Mouse (Mus musculus): Measurements from ENCODE around the gene Atp5b.
"Not testable (repeated sequence)": the region's sequence is repeated elsewhere in the genome, so short reads cannot be mapped to it uniquely, and the experiment has no call there.

The Atp5b gene

DNA sequence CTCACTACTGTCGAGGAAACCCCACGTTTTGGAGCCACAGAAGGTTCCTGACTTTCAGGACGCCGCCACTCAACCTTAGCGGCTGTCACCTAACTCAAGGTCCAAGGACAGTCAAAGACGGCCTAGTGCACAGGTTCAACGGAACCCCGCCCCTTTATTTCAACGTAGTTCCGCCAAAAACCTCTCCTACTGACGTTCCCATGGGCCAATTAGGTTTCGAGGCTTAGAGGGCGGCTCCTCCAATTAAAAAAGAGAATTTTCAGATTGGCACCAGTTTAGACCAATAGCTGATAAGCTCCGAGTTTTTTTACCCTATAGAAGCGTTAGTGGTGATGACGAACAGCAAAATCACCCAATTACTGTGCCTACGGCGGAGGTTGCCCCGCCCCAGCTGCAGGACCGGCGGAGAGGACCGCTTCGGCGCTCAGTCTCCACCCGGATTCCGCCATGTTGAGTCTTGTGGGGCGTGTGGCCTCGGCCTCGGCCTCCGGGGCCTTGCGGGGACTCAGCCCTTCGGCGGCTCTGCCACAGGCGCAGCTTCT lies at the start of gene Atp5b:
Gene Atp5b (plus strand): TSS at position 394 of the 542 bp plus-strand sequence.
- DNase-seq: peak; percentile 98

DNA sequence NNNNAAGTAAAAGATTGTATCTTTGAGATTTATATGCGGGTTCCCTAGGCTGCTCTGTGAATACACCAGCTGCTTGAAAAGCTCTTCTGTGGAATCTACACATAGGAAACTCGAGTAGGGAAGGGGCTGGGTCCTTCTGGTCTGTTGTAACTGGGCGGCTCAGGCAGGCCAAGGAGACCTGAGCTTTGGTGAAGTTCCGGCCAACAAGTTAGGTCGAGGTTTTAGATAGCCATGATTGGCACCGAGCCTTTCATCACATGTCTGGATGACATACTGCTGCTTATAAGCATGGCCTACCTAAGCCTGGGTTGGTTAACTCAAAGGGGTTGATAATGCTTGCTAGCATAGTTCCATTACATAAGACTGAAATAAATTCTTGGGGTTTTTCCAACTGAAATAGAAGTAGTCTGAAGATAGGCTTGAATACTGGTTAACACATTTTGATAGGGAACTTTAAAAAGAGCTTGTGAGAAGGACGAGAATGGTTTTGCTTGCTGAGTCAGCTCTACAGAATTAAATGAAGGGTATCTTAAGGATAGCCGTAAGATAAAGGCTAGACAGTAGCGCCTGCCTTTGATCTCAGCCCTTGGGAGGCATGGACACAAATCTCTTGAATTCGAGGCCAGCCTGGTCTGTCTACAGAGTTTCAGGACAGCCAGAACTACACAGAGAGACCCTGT lies 46.2 kb upstream of the Atp5b start:
- no peak for DNase-seq

DNA sequence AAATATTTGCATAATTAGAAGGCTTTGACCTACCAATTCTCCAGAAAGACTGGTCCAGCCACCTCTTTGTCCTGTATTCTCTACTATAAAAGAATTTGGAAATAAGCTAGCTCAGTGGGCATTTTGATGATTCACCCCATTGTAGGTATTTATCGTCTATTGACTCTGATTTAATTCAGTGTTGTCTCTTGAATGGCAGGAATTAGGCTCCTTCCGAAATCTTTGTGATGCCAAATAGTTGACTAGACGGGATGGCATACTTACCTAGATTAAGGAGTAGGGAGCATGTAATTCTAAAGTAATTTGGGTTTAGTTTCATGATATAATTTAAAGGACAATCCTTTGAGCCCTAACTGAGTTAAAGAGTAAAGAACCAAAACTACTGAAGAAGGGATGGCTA lies 45.2 kb upstream of the Atp5b start:
- no peak for DNase-seq

DNA sequence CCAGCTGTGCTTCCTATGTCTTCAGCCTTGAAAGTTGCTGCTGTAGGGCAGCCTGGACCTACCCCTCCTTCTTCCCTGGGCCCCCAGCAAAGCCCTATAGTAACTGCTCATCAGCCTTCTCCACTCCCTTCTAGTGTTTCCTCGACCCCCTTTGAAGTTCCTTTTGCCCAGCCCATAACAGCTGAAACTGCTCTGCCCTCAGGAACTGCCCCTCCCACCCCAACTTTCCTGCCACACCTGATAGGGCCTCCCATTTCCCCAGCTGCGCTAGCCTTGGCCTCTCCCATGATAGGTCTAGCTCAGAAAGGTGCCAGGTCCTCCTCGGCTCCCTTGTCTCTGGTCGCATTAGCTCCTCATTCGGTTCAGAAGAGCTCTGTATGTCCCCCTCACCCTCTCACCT lies 43.9 kb upstream of the Atp5b start:
- DNase-seq: peak; percentile 47

DNA sequence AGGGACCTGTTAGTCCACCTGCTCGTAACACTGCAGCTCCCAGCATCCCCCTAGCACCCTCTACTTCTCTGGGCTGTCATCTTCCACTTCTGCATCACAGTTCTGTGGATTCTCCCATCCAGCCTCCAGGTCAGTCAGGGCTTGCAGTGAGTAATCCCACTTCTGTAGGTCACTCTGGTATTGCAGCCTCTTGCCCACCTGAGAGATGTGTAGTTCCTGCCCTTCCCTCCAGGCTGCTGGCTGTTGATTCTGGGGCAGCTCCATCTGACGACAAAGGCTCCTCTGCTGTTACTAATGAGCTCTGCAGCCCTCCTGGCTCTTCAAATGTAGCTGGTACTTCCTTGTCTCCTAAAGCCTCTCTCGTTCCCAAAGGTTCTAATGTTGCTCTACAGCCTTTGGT lies 43.2 kb upstream of the Atp5b start:
- no peak for DNase-seq

DNA sequence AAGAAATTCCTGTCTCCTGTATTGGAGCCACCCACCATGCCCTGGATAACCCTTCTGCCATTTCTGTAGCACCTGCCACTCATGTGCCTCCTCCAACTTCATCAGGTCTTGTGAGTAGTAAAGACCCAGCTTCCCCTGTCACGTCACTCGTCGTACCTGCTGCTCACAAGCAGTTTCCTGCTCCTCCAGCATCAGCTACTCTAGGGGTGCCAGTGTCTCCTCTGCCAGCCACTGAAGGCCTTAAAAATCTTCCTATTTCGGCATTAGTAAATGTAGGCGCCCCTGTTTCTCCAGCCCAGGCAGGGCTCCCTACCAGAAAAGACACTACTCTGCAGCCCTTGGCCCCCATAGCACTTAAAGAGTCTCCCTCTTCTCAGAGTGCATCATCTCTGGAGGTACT lies 42.8 kb upstream of the Atp5b start:
- DNase-seq: no peak

DNA sequence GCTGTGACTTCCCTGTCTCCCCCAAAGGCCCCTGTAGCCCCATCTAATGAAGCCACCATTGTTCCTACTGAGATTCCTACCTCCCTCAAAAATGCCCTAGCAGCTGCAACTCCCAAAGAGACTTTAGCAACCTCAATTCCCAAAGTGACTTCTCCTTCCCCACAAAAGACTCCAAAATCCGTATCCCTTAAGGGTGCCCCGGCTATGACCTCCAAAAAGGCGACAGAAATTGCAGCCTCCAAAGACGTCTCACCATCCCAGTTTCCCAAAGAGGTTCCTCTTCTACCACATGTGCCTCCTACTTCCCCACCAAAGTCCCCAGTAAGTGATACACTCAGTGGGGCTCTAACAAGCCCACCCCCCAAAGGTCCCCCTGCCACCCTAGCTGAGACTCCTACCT lies 41.4 kb upstream of the Atp5b start:
- no peak for DNase-seq

DNA sequence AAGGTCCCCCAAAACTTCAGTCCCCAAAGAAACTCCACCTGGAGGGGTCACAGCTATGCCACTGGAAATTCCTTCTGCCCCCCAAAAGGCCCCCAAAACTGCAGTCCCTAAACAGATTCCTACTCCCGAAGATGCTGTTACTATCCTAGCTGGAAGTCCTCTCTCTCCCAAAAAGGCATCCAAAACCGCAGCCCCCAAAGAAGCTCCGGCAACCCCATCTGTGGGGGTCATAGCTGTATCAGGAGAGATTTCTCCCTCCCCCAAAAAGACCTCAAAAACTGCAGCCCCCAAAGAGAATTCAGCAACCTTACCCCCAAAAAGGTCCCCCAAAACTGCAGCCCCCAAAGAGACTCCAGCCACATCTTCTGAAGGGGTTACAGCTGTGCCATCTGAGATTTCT lies 40.6 kb upstream of the Atp5b start:
- no peak for DNase-seq

DNA sequence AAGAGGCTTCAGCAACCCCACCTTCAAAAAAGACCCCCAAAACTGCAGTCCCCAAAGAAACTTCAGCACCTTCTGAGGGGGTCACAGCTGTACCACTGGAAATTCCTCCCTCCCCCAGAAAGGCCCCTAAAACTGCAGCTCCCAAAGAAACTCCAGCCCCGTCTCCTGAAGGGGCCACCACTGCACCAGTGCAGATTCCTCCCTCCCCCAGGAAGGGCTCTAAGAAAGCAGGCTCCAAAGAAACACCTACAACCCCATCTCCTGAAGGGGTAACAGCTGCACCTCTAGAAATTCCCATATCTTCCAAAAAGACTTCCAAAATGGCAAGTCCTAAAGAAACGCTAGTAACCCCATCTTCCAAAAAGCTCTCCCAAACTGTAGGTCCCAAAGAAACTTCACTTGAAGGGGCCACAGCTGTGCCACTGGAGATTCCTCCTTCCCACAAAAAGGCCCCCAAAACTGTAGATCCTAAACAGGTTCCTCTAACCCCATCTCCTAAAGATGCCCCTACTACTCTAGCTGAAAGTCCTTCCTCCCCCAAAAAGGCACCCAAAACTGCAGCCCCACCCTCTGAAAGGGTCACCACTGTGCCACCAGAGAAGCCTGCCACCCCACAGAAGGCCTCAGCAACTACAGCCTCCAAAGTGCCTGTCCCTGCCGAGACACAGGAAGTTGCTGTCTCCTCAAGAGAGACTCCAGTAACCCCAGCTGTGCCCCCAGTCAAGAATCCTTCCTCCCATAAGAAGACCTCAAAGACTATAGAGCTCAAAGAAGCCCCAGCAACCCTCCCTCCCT lies 39.8 kb upstream of the Atp5b start:
- DNase-seq: peak; percentile 33

DNA sequence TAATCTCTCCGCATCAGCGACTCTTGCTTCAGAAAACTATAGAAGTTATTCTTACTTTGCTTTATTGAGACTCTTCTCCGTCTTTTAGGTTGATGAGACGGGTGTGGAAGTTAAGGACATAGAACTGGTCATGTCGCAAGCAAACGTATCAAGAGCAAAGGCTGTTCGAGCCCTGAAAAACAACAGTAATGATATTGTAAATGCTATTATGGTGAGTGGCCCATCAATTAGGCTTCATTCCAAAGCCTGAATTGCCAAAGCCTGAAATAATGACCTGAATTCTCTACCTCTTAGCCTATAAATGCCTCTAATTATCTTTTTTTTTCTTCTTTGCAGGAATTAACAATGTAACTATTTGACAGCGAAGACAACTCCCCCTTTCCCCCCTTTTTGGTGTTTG lies 34.9 kb upstream of the Atp5b start:
- no peak for DNase-seq

DNA sequence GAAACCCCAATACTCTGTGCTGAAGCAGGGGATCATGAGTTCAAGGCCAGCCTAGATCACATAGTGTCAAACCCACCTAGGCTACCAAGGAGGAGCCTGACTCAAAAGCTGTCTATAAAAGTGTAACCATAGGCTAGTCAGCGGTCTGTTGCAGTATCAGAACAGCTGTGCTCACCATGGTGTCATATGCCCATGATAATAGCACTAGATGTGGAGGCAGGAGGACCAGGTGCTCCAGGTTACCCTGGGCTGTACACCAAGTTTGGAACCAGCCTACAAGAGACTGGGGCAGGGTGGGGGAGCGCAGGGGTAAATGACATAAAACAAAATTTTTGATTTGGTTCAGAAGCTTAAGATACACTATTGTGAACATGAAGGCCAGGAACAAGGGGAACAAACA lies 33.3 kb upstream of the Atp5b start:
- no peak for DNase-seq

DNA sequence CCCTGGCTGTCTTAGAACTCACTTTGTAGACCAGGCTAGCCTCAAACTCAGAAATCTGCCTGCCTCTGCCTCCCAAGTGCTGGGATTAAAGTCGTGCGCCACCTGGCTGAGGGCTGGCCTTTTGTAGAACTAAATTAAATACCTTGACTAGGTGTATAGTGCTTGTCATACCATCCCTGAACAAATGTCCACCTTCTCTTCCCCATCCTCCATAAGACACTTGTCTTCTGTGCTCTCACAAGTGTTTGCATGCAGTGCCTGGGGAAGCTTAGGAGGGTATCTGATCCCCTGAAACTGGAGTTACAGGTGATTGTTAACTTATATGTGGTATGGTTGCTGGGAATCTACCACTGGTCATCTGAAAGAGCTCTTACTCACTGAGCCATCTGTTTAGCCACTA lies 32.7 kb upstream of the Atp5b start:
- no peak for DNase-seq

DNA sequence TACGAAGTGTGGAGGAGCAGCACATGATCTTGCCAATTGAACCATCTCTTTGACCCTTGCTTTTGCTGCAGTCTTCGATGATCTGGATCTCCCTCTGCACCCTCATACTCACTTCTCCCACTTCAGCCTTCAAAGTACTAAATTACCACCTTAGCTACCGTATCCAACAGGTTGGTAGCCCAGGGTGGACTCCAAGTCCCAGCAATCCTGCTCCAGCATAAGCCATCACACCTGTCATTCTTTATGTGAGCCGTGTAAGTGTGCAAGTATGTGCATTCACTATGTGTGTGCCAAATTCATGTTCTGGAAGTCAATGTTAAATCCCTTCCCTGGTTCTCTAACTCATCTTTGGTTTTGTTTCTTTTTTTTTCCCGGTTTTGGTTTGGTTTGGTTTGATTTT lies 31.5 kb upstream of the Atp5b start:
- DNase-seq: no peak

DNA sequence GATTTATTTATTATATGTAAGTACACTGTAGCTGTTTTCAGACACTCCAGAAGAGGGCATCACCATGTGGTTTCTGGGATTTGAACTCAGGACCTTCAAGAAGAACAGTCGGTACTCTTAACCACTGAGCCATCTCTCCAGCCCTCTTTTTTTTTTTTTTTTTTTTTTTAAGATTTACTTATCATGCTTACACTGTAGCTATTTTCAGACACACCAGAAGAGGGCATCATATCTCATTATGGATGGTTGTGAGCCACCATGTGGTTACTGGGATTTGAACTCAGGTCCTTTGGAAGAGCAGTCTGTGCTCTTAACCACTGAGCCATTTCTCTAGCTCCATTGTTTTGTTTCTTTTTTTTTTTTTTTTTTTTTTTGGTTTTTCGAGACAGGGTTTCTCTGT lies 30.9 kb upstream of the Atp5b start:
- not testable (repeated sequence) for DNase-seq

DNA sequence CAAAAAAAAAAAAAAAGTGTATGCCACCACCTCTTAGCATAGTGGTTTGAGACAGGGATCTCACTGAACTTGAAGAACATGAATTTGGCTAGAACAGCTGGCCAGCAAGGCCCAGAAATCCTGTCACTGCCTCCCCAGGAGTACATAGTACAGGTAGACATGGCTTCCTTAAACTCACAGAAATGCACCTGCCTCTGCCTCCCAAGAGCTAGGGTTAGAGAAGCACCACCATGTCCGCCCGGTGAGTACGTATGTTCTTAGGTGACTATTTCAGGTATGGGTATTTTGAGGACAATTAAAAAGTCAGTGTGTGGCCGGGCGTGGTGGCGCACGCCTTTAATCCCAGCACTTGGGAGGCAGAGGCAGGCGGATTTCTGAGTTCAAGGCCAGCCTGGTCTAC lies 30.1 kb upstream of the Atp5b start:
- no peak for DNase-seq

DNA sequence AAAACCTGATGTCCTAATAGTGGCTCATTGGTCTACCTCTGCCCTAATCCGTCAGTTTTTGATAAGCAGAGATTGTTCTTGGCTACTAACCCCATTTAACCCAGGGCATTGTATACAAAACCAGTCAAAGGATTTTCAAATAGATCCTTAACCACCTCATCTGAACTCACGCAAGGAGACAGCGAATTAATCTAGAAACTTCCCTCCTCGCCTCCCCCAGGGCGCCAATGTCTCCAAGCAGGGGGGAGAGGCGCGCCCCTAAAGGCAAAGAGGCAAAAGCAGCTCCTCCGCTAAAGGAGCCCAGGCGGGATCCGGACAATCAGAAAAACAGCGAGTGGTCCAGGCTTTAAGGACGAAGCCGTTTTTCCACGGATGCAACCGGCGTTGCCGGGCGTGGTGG lies 24.9 kb upstream of the Atp5b start:
- no peak for DNase-seq

DNA sequence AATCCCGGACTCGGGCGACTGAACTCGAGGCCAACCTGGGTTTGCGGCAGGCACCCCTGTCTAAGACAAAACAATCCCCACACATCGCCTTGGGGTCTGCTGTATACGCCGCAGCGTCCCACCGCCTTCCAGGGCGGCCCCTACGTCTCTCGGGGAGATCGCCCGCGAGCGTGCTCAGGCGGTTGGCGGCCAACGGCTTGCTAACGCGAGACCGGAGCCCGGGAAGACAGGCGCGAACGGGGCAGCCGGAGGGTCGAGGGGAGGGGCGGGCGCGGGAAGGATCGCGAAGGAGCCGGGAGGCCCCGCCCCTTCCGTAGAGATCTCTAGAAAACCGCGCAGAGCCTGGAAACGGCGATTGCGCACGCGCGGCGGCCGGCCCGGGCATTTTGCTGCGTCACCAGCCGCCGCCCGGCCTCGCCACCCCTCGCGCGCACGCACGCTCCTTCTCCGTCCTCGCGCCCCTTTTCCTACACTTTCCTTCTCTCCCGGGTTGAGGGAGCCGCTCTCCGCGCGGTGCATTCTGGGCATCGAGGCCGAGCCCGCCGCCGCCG lies 24.4 kb upstream of the Atp5b start, which contains the start of gene Ptges3:
Gene Ptges3 (plus strand): TSS at position 354 of the 551 bp plus-strand sequence.
- peak; percentile 96 for DNase-seq

DNA sequence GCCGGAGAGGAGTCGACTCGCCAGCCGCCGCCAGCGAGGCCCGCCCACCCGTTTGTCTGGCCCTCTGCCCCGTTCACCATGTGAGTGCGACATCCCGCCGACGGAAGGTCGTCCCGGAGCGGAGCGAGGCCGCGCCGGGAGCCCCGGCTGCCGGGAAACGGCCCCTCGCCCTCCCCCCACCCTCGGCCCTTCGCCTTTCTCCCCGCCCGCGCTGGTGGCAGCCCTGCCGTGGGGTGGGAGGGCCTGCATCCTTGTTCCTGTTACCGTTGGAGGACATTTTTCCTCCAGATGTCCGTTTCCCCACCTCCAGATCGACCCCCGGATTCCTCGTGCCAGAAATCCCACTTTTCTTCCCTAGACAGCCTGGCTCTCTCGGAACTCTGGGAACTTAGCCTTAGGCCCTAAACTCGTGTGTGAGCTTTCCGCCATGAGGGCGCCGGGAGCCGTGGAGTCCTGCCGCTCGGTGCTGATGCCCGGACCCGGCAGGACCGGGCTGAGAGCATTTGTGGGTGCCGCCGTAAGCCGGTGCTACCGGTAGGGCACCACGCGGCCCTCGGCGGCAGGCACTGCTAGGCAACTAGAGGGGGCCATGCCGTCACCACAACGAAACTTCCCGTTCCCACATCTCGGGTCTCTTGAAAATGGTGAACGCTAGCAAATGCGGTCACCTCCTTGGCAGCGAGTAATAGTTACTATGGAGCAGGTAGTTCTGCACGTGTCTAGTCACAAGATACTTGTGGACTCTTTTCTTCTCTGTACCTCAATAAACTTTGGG lies 23.7 kb upstream of the Atp5b start:
- peak; percentile 78 for DNase-seq

DNA sequence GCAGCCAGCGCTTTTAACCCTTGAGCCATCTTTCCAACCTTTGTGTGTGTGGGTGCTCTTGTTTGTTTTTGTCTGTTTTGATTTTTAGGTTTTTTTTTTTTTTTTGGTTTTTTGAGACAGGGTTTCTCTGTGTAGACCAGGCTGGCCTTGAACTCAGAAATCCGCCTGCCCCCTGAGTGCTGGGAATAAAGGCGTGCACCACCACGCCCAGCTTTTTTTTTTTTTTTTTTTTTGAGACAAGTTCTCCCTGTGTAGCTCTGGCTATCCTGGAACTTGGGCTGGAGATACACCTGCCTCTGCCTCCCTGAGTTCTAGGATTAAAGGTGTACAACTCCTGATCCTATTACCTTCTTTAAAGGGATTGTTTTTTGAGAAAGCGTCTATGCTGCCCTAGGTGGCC lies 22.0 kb upstream of the Atp5b start:
- DNase-seq: no peak

DNA sequence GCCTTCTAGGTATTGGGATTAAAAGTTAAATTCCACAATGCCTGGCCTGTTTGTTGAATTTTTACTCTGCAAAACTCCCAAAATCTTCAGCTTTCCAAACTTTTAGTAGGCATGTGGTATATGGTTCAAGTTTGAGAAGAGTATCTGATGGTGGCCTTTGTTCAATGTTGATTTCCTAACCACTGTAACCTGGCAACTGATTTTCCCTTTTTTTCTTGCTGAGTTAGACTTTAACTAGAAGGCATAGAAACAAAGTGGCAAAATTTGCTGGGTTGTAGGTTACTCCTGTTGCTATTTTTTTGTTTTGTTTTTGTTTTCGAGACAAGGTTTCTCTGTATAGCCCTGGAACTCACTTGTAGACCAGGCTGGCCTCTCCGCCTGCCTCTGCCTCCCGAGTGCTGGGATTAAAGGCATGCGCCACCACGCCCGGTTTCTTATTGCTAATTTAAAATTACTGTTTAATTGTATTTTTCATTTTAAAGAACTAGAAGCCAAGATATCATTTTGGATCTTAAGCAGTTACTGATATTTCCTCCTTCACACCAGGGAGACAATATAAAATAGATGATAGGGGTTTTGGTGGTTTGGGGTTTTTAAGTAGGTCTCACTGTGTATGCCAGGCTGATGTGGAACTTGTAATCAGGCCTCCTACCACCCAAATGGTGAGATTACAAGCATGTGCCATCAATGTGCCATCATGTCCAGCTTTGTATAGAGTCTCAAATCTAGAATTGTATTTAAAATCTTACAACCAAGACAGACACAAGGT lies 20.7 kb upstream of the Atp5b start:
- DNase-seq: no peak

DNA sequence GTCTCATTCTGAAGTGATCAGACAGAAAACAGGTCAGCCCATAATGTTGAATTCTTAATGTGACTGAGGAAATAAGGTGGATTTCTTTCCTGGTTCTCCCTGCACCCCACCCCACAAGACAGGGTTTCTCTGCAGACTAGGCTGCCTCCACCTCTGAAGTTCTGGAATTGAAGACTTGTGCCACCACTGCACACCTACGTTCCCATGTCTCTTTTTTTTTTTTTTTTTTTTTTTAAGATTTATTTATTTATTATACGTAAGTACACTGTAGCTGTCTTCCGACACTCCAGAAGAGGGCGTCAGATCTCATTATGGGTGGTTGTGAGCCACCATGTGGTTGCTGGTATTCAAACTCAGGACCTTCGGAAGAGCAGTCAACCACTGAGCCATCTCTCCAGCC lies 17.0 kb upstream of the Atp5b start:
- DNase-seq: no peak

DNA sequence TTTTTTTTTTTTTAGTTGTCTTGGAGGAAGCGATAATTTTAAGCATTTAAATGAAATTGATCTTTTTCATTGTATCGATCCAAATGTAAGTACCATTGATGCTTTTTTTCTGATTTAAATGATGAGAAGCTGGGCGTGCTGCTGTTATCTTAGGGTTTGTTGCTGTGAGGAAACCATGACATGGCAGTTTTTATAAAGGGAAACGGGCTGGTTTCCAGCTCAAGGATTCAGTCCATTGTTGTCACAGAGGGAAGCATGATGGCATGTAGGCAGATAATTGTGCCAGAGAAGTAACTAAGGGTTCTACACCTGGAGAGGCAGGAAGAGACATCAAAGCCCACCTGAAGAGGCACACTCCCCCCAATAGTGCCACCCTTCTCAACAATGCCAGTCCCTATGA lies 13.9 kb upstream of the Atp5b start:
- no peak for DNase-seq
